Mouse (Mus musculus): Measurements from ENCODE around the gene Rpap1.

DNA sequence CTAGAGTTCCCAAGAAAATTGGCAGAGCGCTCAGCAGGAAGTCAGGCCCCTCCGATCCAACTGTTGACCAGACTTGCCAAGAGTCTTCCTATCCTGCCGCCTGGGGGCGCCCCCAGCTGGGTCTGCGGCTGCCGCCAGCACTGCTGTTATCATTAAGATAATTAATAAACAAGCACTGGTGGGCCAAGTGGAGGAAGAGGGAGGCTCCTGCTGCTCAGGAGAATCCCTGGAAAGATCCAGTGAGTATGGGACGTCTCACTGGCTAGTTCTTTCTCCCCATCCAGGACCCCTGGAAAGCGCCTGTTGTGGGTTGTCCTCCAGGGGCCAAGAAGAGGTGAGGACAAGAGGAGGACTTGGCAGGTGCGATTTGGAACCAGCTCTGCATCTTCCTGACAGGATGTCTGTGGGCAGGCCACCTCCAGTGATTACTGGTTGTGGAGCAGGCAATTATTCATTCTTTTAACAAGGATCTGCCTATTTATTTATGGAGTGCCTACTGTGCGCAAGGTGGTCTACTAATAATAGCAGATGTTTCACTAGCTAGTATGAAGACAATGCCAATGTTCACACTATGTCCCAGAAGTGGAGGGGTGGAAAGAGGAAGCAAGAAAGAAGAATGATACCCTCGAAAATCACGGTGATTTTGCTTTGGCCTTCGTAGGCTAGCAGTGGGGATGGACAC lies 11.1 kb upstream of the Rpap1 start:
- TF ChIP-seq EP300 (IDR thresholded peaks at IDR 0.05; ENCODE audit: low read depth) (no peak), CTCF (IDR thresholded peaks at IDR 0.05; ENCODE audit: low read depth) (peak; percentile 59)

Measured in heart, postnatal 0 days (tissue).